Mouse (Mus musculus) midbrain, embryonic 11.5 days (tissue): ENCODE results near the gene E130311K13Rik. TPM values are rescaled to one million over a fixed set of nuclear protein-coding genes. Genes with fewer than 3 reads are reported as not detected.

ENCODE experiments used
- ATAC-seq: fragments of 200-750 bp; cut with Nextera tagmentation; 2 replicates; pipeline ENCODE4 v1.8.0; 2017; ENCODE audit warnings: moderate TSS enrichment, moderate library complexity; ENCODE audit not compliant: low FRiP score
- DNase-seq: peaks from one replicate; pipeline ENCODE4 v3.0.0; 2015; ENCODE audit warnings: low spot score; ENCODE audit errors: missing footprints
- H3K27ac ChIP-seq: fragments of 300-500 bp; sonication (generic); 2 replicates; pipeline ENCODE4 v1.5.1; 2014; ENCODE audit warnings: low read depth, low read length
- H3K27me3 ChIP-seq: fragments of 300-500 bp; sonication (generic); 2 replicates; pipeline ENCODE4 v1.6.1; 2014; ENCODE audit warnings: mild to moderate bottlenecking, low read length, moderate library complexity, mixed read lengths; ENCODE audit not compliant: control insufficient read depth, insufficient read depth
- H3K36me3 ChIP-seq: fragments of 300-500 bp; sonication (generic); 2 replicates; pipeline ENCODE4 v1.6.1; 2014; ENCODE audit warnings: mild to moderate bottlenecking, low read length, moderate library complexity, mixed read lengths; ENCODE audit not compliant: control insufficient read depth, insufficient read depth
- H3K4me1 ChIP-seq: fragments of 300-500 bp; sonication (generic); 2 replicates; pipeline ENCODE4 v1.6.1; 2014; ENCODE audit warnings: low read length; ENCODE audit not compliant: control insufficient read depth, insufficient read depth
- H3K4me2 ChIP-seq: fragments of 300-500 bp; sonication (generic); 2 replicates; pipeline ENCODE4 v1.6.1; 2014; ENCODE audit warnings: mild to moderate bottlenecking, moderate library complexity
- H3K4me3 ChIP-seq: fragments of 300-500 bp; sonication (generic); 2 replicates; pipeline ENCODE4 v1.5.1; 2014; ENCODE audit warnings: low read depth, low read length
- H3K9ac ChIP-seq: fragments of 300-500 bp; sonication (generic); 2 replicates; pipeline ENCODE4 v1.6.1; 2014; ENCODE audit warnings: low read length
- H3K9me3 ChIP-seq: fragments of 300-500 bp; sonication (generic); 2 replicates; pipeline ENCODE4 v1.6.1; 2016; ENCODE audit warnings: low read length; ENCODE audit not compliant: control insufficient read depth
- WGBS: fragments of 180-500 bp; shearing (Covaris S2); extraction: QIAGEN DNeasy Blood & Tissue Kit; methylation state at CpG from one replicate; pipeline ENCODE4 v1.1.7; 2014; 5-methylcytosine and 5-hydroxymethylcytosine counted together
- polyA plus RNA-seq: library from polyadenylated mRNA; unstranded; fragments of >200 nt; fragmentation: Nextera tagmentation; extraction: Ambion mirVana; gene quantifications from 2 replicates; pipeline ENCODE4 v1.2.1, GENCODE M21; 2014

Gene E130311K13Rik
- polyA plus RNA-seq, 1 experiment from 2014 or later, result 2.3 TPM

GRCm38 (mm10) chr3:63949837-63950236 is 20.6 kb upstream of the E130311K13Rik start:
- Histone ChIP-seq H3K4me2 (no peak overlapping the region), H3K4me3 (no peak overlapping the region), H3K9me3 (no peaks in the 10 kb centered on the region), H3K36me3 (no peaks in the 10 kb centered on the region), H3K27ac (no peak overlapping the region), H3K27me3 (no peaks in the 10 kb centered on the region), H3K4me1 (no peaks in the 10 kb centered on the region), H3K9ac (no peak overlapping the region)
- DNase-seq, result no peak
- ATAC-seq, result no peak
- WGBS, result 86% methylated on average over 3 of the region's 3 CpGs

- Histone ChIP-seq H3K9ac (no peak overlapping the region), H3K4me3 (no peak overlapping the region), H3K36me3 (no peaks in the 10 kb centered on the region), H3K4me2 (no peak overlapping the region), H3K9me3 (no peaks in the 10 kb centered on the region), H3K4me1 (no peaks in the 10 kb centered on the region), H3K27ac (no peak overlapping the region), H3K27me3 (no peaks in the 10 kb centered on the region)
- WGBS, result 93% methylated on average over 2 of the region's 2 CpGs
- DNase-seq (no peak), ATAC-seq (no peak)
Observed at GRCm38 (mm10) chr3:63941204-63941850, 12.1 kb upstream of the E130311K13Rik start.

- no peak for ATAC-seq
- H3K9ac ChIP-seq, result no peak overlapping the region
- no peaks in the 10 kb centered on the region for H3K36me3 ChIP-seq
- H3K4me1 ChIP-seq, result no peaks in the 10 kb centered on the region
- DNase-seq, result no peak
- no peak overlapping the region for H3K4me2 ChIP-seq
- 96% methylated on average over 2 of the region's 2 CpGs for WGBS
- no peaks in the 10 kb centered on the region for H3K9me3 ChIP-seq
- no peak overlapping the region for H3K4me3 ChIP-seq
- no peak overlapping the region for H3K27ac ChIP-seq
- H3K27me3 ChIP-seq, result no peaks in the 10 kb centered on the region
Observed at GRCm38 (mm10) chr3:63938928-63939327, 9.7 kb upstream of the E130311K13Rik start.

GRCm38 (mm10) chr3:63919634-63920033 is 9.6 kb downstream of the E130311K13Rik start:
- Histone ChIP-seq H3K9ac (no peak overlapping the region), H3K27ac (no peak overlapping the region), H3K4me3 (no peak overlapping the region), H3K36me3 (no peaks in the 10 kb centered on the region), H3K4me2 (no peak overlapping the region), H3K4me1 (no peaks in the 10 kb centered on the region), H3K9me3 (no peaks in the 10 kb centered on the region), H3K27me3 (no peaks in the 10 kb centered on the region)
- WGBS, result 46% methylated on average over 3 of the region's 3 CpGs
- DNase-seq (peak; percentile 81), ATAC-seq (peak; percentile 46; the same call in 1 of the 2 replicates)

GRCm38 (mm10) chr3:63910301-63910700 is 19.0 kb downstream of the E130311K13Rik start:
- no peaks in the 10 kb centered on the region for H3K27me3 ChIP-seq
- no peak overlapping the region for H3K9ac ChIP-seq
- no peak overlapping the region for H3K4me3 ChIP-seq
- ATAC-seq (no peak), DNase-seq (peak; percentile 76)
- H3K9me3 ChIP-seq, result no peaks in the 10 kb centered on the region
- H3K36me3 ChIP-seq, result no peaks in the 10 kb centered on the region
- H3K4me1 ChIP-seq, result no peaks in the 10 kb centered on the region
- H3K27ac ChIP-seq, result no peak overlapping the region
- WGBS, result 86% methylated on average over 4 of the region's 4 CpGs
- no peak overlapping the region for H3K4me2 ChIP-seq

GRCm38 (mm10) chr3:63905241-63905640 is 24.0 kb downstream of the E130311K13Rik start:
- peak; percentile 90 for DNase-seq
- no peaks in the 10 kb centered on the region for H3K27me3 ChIP-seq
- peak overlapping the region; percentile 47 for H3K9ac ChIP-seq
- ATAC-seq, result no peak; the same call in 1 of the 2 replicates
- peaks cover 11% of the 10 kb centered on the region; the same call in 1 of the 2 replicates for H3K4me1 ChIP-seq
- H3K4me3 ChIP-seq, result peak overlapping the region; percentile 22; the same call in 1 of the 2 replicates
- WGBS, result 3% methylated on average over 18 of the region's 18 CpGs
- H3K4me2 ChIP-seq, result peak overlapping the region; percentile 48
- no peaks in the 10 kb centered on the region for H3K9me3 ChIP-seq
- no peaks in the 10 kb centered on the region for H3K36me3 ChIP-seq
- H3K27ac ChIP-seq, result no peak overlapping the region

GRCm38 (mm10) chr3:63904157-63904556 is 25.1 kb downstream of the E130311K13Rik start:
- 67% methylated on average over 2 of the region's 2 CpGs for WGBS
- no peak overlapping the region for H3K9ac ChIP-seq
- no peak overlapping the region for H3K4me3 ChIP-seq
- H3K36me3 ChIP-seq, result no peaks in the 10 kb centered on the region
- H3K4me1 ChIP-seq, result peaks cover 11% of the 10 kb centered on the region; the same call in 1 of the 2 replicates
- no peaks in the 10 kb centered on the region for H3K9me3 ChIP-seq
- no peak for ATAC-seq
- DNase-seq, result peak; percentile 81
- H3K27ac ChIP-seq, result no peak overlapping the region
- no peaks in the 10 kb centered on the region for H3K27me3 ChIP-seq
- no peak overlapping the region for H3K4me2 ChIP-seq

- no peaks in the 10 kb centered on the region for H3K36me3 ChIP-seq
- peak overlapping the region; percentile 95 for H3K27ac ChIP-seq
- H3K27me3 ChIP-seq, result no peaks in the 10 kb centered on the region
- H3K9ac ChIP-seq, result peak overlapping the region; percentile 44
- DNase-seq (peak; percentile 94), ATAC-seq (peak; percentile 57)
- peak overlapping the region; percentile 81 for H3K4me3 ChIP-seq
- no peaks in the 10 kb centered on the region for H3K9me3 ChIP-seq
- H3K4me1 ChIP-seq, result peaks cover 28% of the 10 kb centered on the region
- H3K4me2 ChIP-seq, result peak overlapping the region; percentile 77
- WGBS, result 2% methylated on average over 12 of the region's 12 CpGs
Observed at GRCm38 (mm10) chr3:63900021-63900571, 29.2 kb downstream of the E130311K13Rik start.

GRCm38 (mm10) chr3:63899309-63899695 is 30.0 kb downstream of the E130311K13Rik start, which contains the start of gene Plch1:
Gene Plch1, minus strand, starts transcription at chr3:63899472.
- H3K9me3 ChIP-seq, result no peaks in the 10 kb centered on the region
- 0% methylated on average over 12 of the region's 12 CpGs for WGBS
- DNase-seq (peak; percentile 99), ATAC-seq (peak; percentile 82)
- no peaks in the 10 kb centered on the region for H3K36me3 ChIP-seq
- peak within 1 kb of the TSS; percentile 94 for H3K9ac ChIP-seq
- H3K4me3 ChIP-seq, result peak within 1 kb of the TSS; percentile 81
- peaks cover 28% of the 10 kb centered on the region for H3K4me1 ChIP-seq
- H3K27ac ChIP-seq, result peak within 1 kb of the TSS; percentile 95
- no peaks in the 10 kb centered on the region for H3K27me3 ChIP-seq
- H3K4me2 ChIP-seq, result peak within 1 kb of the TSS; percentile 77
